Mouse (Mus musculus) ES-E14 (cell line): ENCODE results near the gene Sh3d19. TPM values are rescaled to one million over a fixed set of nuclear protein-coding genes. Genes with fewer than 3 reads are reported as not detected.

Experiments
- DNase-seq: peaks from one replicate; pipeline ENCODE4 v3.0.0-alpha.2; 2013; ENCODE audit warnings: low read depth, low spot score
- H3K27ac ChIP-seq: 2 replicates; pipeline ENCODE4 v1.5.1; 2012; ENCODE audit warnings: low read depth, mild to moderate bottlenecking, low read length, moderate library complexity, mixed read lengths; ENCODE audit not compliant: poor library complexity, insufficient read depth, severe bottlenecking
- H3K36me3 ChIP-seq: 2 replicates; pipeline ENCODE4 v1.6.1; 2012; ENCODE audit warnings: mild to moderate bottlenecking, low read length, moderate library complexity, mixed read lengths; ENCODE audit not compliant: control insufficient read depth, poor library complexity, insufficient read depth, severe bottlenecking
- H3K4me1 ChIP-seq, 2 experiments: fragments of 150-350 bp in 1 of 2; sonication (generic) in 1 of 2; 2 replicates each; pipeline ENCODE4 v1.6.1; 2012; ENCODE audit warnings: low read length in 2 of 2, mild to moderate bottlenecking in 1 of 2, mixed read lengths in 1 of 2; ENCODE audit not compliant: control insufficient read depth in 2 of 2, insufficient read depth in 2 of 2, poor library complexity in 1 of 2
- H3K4me3 ChIP-seq, 2 experiments: fragments of 150-350 bp in 1 of 2; sonication (generic) in 1 of 2; 2 replicates each; pipeline ENCODE4 v1.5.1; 2012; ENCODE audit warnings: low read length in 2 of 2, low read depth in 1 of 2, mild to moderate bottlenecking in 1 of 2, mixed read lengths in 1 of 2; ENCODE audit not compliant: insufficient read depth in 1 of 2, poor library complexity in 1 of 2, severe bottlenecking in 1 of 2
- H3K9ac ChIP-seq: 2 replicates; pipeline ENCODE4 v1.6.1; 2012; ENCODE audit warnings: low read depth, mild to moderate bottlenecking, low read length, mixed read lengths; ENCODE audit not compliant: poor library complexity, insufficient read depth, severe bottlenecking
- H3K9me3 ChIP-seq: fragments of 150-350 bp; sonication (generic); 2 replicates; pipeline ENCODE4 v1.6.1; 2012; ENCODE audit warnings: low read depth, mild to moderate bottlenecking, low read length; ENCODE audit not compliant: control insufficient read depth, insufficient read depth
- CHD2 ChIP-seq: IDR thresholded peaks from 2 replicates; pipeline ENCODE4 v1.6.1; 2014; ENCODE audit warnings: mild to moderate bottlenecking, low read depth, low read length, inconsistent platforms
- HCFC1 ChIP-seq: IDR thresholded peaks from 2 replicates; pipeline ENCODE4 v1.6.1; 2012; ENCODE audit warnings: low read length, inconsistent platforms, borderline replicate concordance; ENCODE audit not compliant: insufficient read depth
- MAFK ChIP-seq: IDR thresholded peaks from 2 replicates; pipeline ENCODE4 v1.6.1; 2014; ENCODE audit warnings: mild to moderate bottlenecking, low read depth, low read length, inconsistent platforms; ENCODE audit not compliant: insufficient read depth
- ZC3H11A ChIP-seq: IDR thresholded peaks from 2 replicates; pipeline ENCODE4 v1.6.1; 2012; ENCODE audit warnings: low read depth, mild to moderate bottlenecking, inconsistent platforms, low read length, borderline replicate concordance
- ZNF384 ChIP-seq: IDR thresholded peaks from 2 replicates; pipeline ENCODE4 v1.6.1; 2012; ENCODE audit warnings: low read depth, low read length, inconsistent platforms
- in situ Hi-C, 2 experiments: fragments of 600-800 bp; cut with MboI; formaldehyde crosslinking; loops; one replicate each; pipeline ENCODE4 v1.15.1; 2025; ENCODE audit warnings: low sequenced_read_pairs in 2 of 2, inconsistent platforms in 1 of 2; ENCODE audit not compliant: unreplicated experiment in 2 of 2
- total RNA-seq: library from RNA; depleted of rRNA; stranded (reverse); fragments of 300-350 nt; gene quantifications from 2 replicates; pipeline ENCODE4 v1.2.3, GENCODE M21; 2012; rRNA removed

The Sh3d19 gene
- total RNA-seq, result 13.2 and 22.3 TPM in 2 replicates

DNA sequence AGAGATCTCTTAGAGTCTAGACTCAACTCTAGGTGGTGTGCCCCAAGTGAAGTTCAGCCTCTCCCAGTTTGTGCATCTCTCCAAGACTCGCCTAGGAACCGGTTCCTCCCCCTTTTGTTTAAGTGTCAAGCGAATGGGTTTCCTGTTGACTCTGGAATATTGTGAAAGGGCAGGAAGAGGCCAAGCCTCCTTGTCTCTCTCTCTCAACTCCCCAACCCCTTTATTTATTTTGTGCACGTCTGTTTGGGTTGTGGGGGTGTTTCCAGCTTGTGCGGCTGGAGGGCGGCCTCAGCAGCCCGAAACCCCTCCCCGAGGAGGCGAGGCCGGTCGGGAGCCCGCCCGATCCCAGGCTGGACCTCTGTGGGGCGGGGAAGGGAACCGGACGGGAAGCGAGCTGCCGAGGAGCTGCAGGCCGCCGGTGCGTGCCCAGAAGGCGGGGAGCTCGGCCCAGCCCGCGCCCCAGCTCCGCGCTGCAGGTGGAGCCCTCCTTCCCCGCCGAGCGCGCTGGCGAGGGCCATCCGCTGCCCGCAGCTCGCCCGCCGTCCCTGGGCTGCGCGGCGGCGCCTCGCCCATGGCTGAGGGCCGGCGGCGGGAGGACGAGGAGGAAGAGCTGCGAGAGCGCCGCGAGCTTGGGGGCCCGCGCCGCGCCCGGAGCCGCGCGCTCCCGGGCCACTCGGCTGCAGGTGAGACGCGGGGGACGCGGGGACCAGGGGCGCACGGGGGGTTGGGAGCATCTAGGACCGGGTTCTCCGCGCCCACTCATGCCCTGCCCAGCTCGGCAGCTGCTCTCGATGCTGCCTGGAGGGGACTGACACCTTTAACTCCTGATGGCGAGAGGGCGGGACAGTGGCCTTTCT is at the start of gene Sh3d19:
Gene Sh3d19 (plus strand): TSS at position 368 of the 857 bp plus-strand sequence.
- in situ Hi-C loops, result no loop called here
- H3K9me3 ChIP-seq, result no peaks in the 10 kb centered on the region
- H3K4me1 ChIP-seq, result peaks cover 2% of the 10 kb centered on the region in 2 experiments; a peak in 3 of 4 replicates
- TF ChIP-seq ZC3H11A, result no peak
- no peak for TF ChIP-seq MAFK
- no peak for TF ChIP-seq CHD2
- TF ChIP-seq HCFC1, result no peak
- no peak for TF ChIP-seq ZNF384
- peak within 1 kb of the TSS; percentile 92 for H3K9ac ChIP-seq
- peak within 1 kb of the TSS; percentile 84 to 97 for H3K4me3 ChIP-seq
- DNase-seq, result no peak
- no peaks in the 10 kb centered on the region for H3K36me3 ChIP-seq
- peak within 1 kb of the TSS; percentile 58 for H3K27ac ChIP-seq

DNA sequence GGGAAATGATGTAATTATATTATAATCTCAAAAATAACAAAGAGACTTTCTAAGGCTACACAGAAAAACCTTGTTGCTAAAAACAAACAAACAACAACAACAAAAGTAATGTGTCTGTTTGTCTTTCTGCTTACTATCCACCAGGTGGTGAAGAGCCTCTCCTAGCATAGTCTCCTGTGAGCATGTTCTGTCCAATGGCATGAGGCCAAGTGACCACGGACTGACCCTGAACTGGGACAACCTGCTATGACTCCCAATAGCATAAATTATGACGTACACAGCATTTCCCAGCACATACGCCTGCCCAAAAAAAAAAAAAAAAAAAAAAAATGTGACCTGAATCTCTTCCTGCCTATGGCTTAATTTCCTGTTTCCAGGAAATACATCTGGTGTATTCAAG is 48.6 kb upstream of the Sh3d19 start:
- H3K4me3 ChIP-seq, result no peak overlapping the region
- TF ChIP-seq HCFC1, result no peak
- no peak for TF ChIP-seq ZC3H11A
- no peak for TF ChIP-seq ZNF384
- TF ChIP-seq CHD2, result no peak
- no peak for TF ChIP-seq MAFK
- no peak overlapping the region for H3K27ac ChIP-seq
- H3K36me3 ChIP-seq, result no peaks in the 10 kb centered on the region
- H3K9ac ChIP-seq, result no peak overlapping the region
- in situ Hi-C loops, result no loop called here
- no peak for DNase-seq
- H3K4me1 ChIP-seq, result no peaks in the 10 kb centered on the region
- no peaks in the 10 kb centered on the region for H3K9me3 ChIP-seq

DNA sequence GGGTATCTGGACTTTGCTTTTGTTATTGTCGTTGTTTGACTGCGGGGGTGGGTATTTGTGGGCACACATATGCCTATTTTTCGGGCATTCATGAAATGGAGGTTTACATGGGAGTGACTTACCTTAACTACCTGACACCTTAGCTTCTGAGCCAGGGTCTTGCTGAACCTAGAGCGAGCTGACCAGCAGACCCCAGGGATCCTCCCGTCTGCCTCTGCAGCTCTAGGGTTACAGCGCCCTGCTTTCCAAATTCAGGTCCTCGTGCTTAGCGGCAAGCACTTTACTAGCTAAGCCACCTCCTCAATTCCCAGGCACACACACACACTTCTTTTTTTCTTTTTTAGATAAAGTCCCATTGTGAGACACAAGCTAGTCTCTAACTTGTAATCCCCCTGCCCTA is 47.6 kb upstream of the Sh3d19 start:
- TF ChIP-seq MAFK (no peak), ZNF384 (no peak), ZC3H11A (no peak), CHD2 (no peak), HCFC1 (no peak)

DNA sequence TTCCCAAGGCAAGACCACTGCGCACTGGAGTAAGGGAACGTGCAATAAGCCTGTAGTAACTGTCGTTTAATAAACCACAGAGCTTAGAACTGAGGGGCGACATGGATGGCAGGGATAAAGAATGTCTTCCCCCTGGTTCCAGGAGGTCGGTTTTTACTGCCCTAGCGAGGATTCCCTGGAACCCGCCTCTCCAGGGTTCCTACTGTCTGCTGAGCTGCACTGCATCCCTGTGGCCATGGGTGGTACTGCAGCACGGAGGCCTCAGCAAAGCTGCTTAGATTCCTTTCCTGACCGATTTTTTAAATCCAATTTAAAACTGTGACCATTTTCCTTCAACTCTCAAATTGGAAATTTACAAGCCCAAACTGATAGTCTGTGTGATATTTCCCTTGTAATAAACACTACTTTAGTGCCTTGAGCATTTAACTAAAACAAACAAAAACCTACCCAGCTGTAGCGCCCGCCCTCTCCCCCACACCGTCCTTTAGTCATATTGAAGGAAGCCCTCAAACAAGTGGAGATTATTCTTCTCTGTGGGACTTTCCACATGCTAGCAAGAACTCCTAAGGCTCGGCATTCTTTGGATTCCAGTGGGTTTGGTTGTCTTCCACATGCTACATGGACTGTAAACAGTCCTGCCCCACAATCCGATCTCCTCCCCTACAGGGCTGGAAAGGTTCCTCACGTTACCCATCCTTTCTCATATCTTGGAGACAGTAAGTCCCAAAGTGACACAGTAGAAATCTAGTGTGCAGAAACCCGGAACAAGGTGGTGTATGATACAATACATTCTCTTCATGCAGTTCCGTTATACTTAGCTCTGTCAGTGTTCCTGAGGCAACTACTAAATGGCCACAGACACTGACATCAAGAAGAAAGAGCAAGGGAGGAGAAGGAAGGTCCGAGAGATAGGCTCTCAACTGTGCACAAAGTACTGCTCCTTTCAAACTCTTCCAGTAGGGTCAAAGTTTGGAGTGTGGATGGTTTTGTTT is 46.7 kb upstream of the Sh3d19 start:
- Histone ChIP-seq H3K27ac (no peak overlapping the region), H3K9ac (no peak overlapping the region), H3K4me1 (no peaks in the 10 kb centered on the region), H3K9me3 (no peaks in the 10 kb centered on the region), H3K4me3 (no peak overlapping the region), H3K36me3 (no peaks in the 10 kb centered on the region)
- in situ Hi-C loops, result no loop called here
- DNase-seq, result peak; percentile 65
- TF ChIP-seq HCFC1 (no peak), ZC3H11A (peak; percentile 94), ZNF384 (no peak)

More for the DNA sequence above, 47.6 kb upstream of the Sh3d19 start:
- no peaks in the 10 kb centered on the region for H3K36me3 ChIP-seq
- in situ Hi-C loops, result no loop called here
- H3K9ac ChIP-seq, result no peak overlapping the region
- H3K4me3 ChIP-seq, result no peak overlapping the region
- H3K4me1 ChIP-seq, result no peaks in the 10 kb centered on the region
- no peaks in the 10 kb centered on the region for H3K9me3 ChIP-seq
- DNase-seq, result no peak
- H3K27ac ChIP-seq, result no peak overlapping the region
